Mouse (Mus musculus): ENCODE measurements around the gene Map2k3. TPM values are rescaled to one million over a fixed set of nuclear protein-coding genes. Genes with fewer than 3 reads are reported as not detected.
A peak's percentile ranks its signal among the peaks of the same experiment; 100 is the strongest.
"Not testable (repeated sequence)": the region's sequence is repeated elsewhere in the genome, so short reads cannot be mapped to it uniquely, and the experiment has no call there.

Gene Map2k3
- polyA plus RNA-seq (2016; fragmentation: Nextera tagmentation; extraction: Ambion mirVana), result 67.0 and 73.2 TPM in 2 replicates

- peak; percentile 91 for DNase-seq (ENCODE audit: extremely low spot score, low spot score)
- Histone ChIP-seq H3K27ac (peak within 1 kb of the TSS; percentile 86), H3K27me3 (ENCODE audit: poor library complexity, severe bottlenecking) (peaks cover 9% of the 10 kb centered on the region; the same call in 1 of the 2 replicates), H3K36me3 (replicated peaks) (peaks cover 18% of the 10 kb centered on the region), H3K9me3 (no peaks in the 10 kb centered on the region), H3K4me1 (peaks cover 59% of the 10 kb centered on the region), H3K4me3 (peak within 1 kb of the TSS; percentile 70)
- under 1% methylated on average over 59 of the region's 59 CpGs for WGBS
These were observed at the start of gene Map2k3 for GRCm38 (mm10) chr11:60931869-60932481. Gene Map2k3, plus strand, starts transcription at chr11:60932033.

- Histone ChIP-seq H3K4me1 (peaks cover 19% of the 10 kb centered on the region), H3K27ac (no peak overlapping the region), H3K9me3 (no peaks in the 10 kb centered on the region), H3K4me3 (no peak overlapping the region), H3K36me3 (replicated peaks) (0 out of 2 replicates have a peak, but pooled peaks cover 2% of the 10 kb centered on the region), H3K27me3 (ENCODE audit: poor library complexity, severe bottlenecking) (no peaks in the 10 kb centered on the region)
- 86% methylated on average over 3 of the region's 3 CpGs for WGBS
- no peak for DNase-seq (ENCODE audit: extremely low spot score, low spot score)
These were observed 49.4 kb upstream of the Map2k3 start for GRCm38 (mm10) chr11:60882386-60882785.

GRCm38 (mm10) chr11:60886986-60887385 is 44.8 kb upstream of the Map2k3 start:
- H3K4me3 ChIP-seq; H3K27ac ChIP-seq; DNase-seq (ENCODE audit: extremely low spot score, low spot score); H3K36me3 ChIP-seq (replicated peaks); H3K9me3 ChIP-seq; H3K27me3 ChIP-seq (ENCODE audit: poor library complexity, severe bottlenecking); H3K4me1 ChIP-seq: not testable (repeated sequence)
- 76% methylated on average over 3 of the region's 3 CpGs for WGBS

- 72% methylated on average over 2 of the region's 2 CpGs for WGBS
These were observed 42.0 kb upstream of the Map2k3 start for GRCm38 (mm10) chr11:60889861-60890260.

GRCm38 (mm10) chr11:60890286-60890685 is 41.5 kb upstream of the Map2k3 start:
- H3K4me1 ChIP-seq, result peaks cover 5% of the 10 kb centered on the region; the same call in 1 of the 2 replicates
- no peaks in the 10 kb centered on the region for H3K36me3 ChIP-seq (replicated peaks)
- H3K27me3 ChIP-seq (ENCODE audit: poor library complexity, severe bottlenecking), result no peaks in the 10 kb centered on the region
- H3K9me3 ChIP-seq, result no peaks in the 10 kb centered on the region
- 64% methylated on average over 6 of the region's 6 CpGs for WGBS
- no peak for DNase-seq (ENCODE audit: extremely low spot score, low spot score)
- no peak overlapping the region for H3K27ac ChIP-seq
- no peak overlapping the region for H3K4me3 ChIP-seq

More at GRCm38 (mm10) chr11:60889861-60890260, 42.0 kb upstream of the Map2k3 start:
- no peak overlapping the region for H3K4me3 ChIP-seq
- no peaks in the 10 kb centered on the region for H3K27me3 ChIP-seq (ENCODE audit: poor library complexity, severe bottlenecking)
- no peak overlapping the region for H3K27ac ChIP-seq
- H3K4me1 ChIP-seq, result peaks cover 5% of the 10 kb centered on the region; the same call in 1 of the 2 replicates
- DNase-seq (ENCODE audit: extremely low spot score, low spot score), result no peak
- no peaks in the 10 kb centered on the region for H3K9me3 ChIP-seq
- no peaks in the 10 kb centered on the region for H3K36me3 ChIP-seq (replicated peaks)

GRCm38 (mm10) chr11:60890744-60891143 is 41.1 kb upstream of the Map2k3 start:
- 67% methylated on average over 3 of the region's 3 CpGs for WGBS
- Histone ChIP-seq H3K4me3 (no peak overlapping the region), H3K4me1 (peaks cover 9% of the 10 kb centered on the region), H3K9me3 (no peaks in the 10 kb centered on the region), H3K27me3 (ENCODE audit: poor library complexity, severe bottlenecking) (no peaks in the 10 kb centered on the region), H3K27ac (no peak overlapping the region), H3K36me3 (replicated peaks) (no peaks in the 10 kb centered on the region)
- DNase-seq (ENCODE audit: extremely low spot score, low spot score), result no peak

- 31% methylated on average over 4 of the region's 4 CpGs for WGBS
- Histone ChIP-seq H3K36me3 (replicated peaks) (no peaks in the 10 kb centered on the region), H3K9me3 (no peaks in the 10 kb centered on the region), H3K4me1 (peaks cover 21% of the 10 kb centered on the region), H3K4me3 (no peak overlapping the region), H3K27me3 (ENCODE audit: poor library complexity, severe bottlenecking) (peaks cover 6% of the 10 kb centered on the region; the same call in 1 of the 2 replicates), H3K27ac (no peak overlapping the region)
- no peak for DNase-seq (ENCODE audit: extremely low spot score, low spot score)
These were observed 35.9 kb upstream of the Map2k3 start for GRCm38 (mm10) chr11:60895915-60896314.

GRCm38 (mm10) chr11:60902001-60902400 is 29.8 kb upstream of the Map2k3 start:
- H3K36me3 ChIP-seq (replicated peaks), result peaks cover 42% of the 10 kb centered on the region
- H3K4me1 ChIP-seq, result peaks cover 5% of the 10 kb centered on the region; the same call in 1 of the 2 replicates
- no peak overlapping the region for H3K27ac ChIP-seq
- no peaks in the 10 kb centered on the region for H3K9me3 ChIP-seq
- 85% methylated on average over 7 of the region's 7 CpGs for WGBS
- peaks cover 4% of the 10 kb centered on the region; the same call in 1 of the 2 replicates for H3K27me3 ChIP-seq (ENCODE audit: poor library complexity, severe bottlenecking)
- H3K4me3 ChIP-seq, result no peak overlapping the region
- DNase-seq (ENCODE audit: extremely low spot score, low spot score), result no peak

- no peaks in the 10 kb centered on the region for H3K27me3 ChIP-seq (ENCODE audit: poor library complexity, severe bottlenecking)
- no peak overlapping the region for H3K4me3 ChIP-seq
- 77% methylated on average over 4 of the region's 4 CpGs for WGBS
- DNase-seq (ENCODE audit: extremely low spot score, low spot score), result no peak
- H3K36me3 ChIP-seq (replicated peaks), result peaks cover 42% of the 10 kb centered on the region
- no peak overlapping the region for H3K27ac ChIP-seq
- no peaks in the 10 kb centered on the region for H3K9me3 ChIP-seq
- no peaks in the 10 kb centered on the region for H3K4me1 ChIP-seq
These were observed 29.3 kb upstream of the Map2k3 start for GRCm38 (mm10) chr11:60902486-60902885.

- Histone ChIP-seq H3K27me3 (ENCODE audit: poor library complexity, severe bottlenecking) (no peaks in the 10 kb centered on the region), H3K4me1 (no peaks in the 10 kb centered on the region), H3K36me3 (replicated peaks) (peaks cover 42% of the 10 kb centered on the region), H3K27ac (no peak overlapping the region), H3K4me3 (no peak overlapping the region), H3K9me3 (no peaks in the 10 kb centered on the region)
- DNase-seq (ENCODE audit: extremely low spot score, low spot score), result no peak
- 89% methylated on average over 6 of the region's 6 CpGs for WGBS
These were observed 28.2 kb upstream of the Map2k3 start for GRCm38 (mm10) chr11:60903661-60904061.

GRCm38 (mm10) chr11:60905407-60906120 is 26.3 kb upstream of the Map2k3 start:
- Histone ChIP-seq H3K9me3 (no peaks in the 10 kb centered on the region), H3K4me1 (no peaks in the 10 kb centered on the region), H3K27me3 (ENCODE audit: poor library complexity, severe bottlenecking) (no peaks in the 10 kb centered on the region), H3K27ac (no peak overlapping the region), H3K4me3 (no peak overlapping the region), H3K36me3 (replicated peaks) (peaks cover 42% of the 10 kb centered on the region)
- WGBS, result 91% methylated on average over 10 of the region's 10 CpGs
- peak; percentile 12 for DNase-seq (ENCODE audit: extremely low spot score, low spot score)

- no peak for DNase-seq (ENCODE audit: extremely low spot score, low spot score)
These were observed 25.4 kb upstream of the Map2k3 start for GRCm38 (mm10) chr11:60906449-60906848.

GRCm38 (mm10) chr11:60908073-60908472 is 23.8 kb upstream of the Map2k3 start:
- DNase-seq (ENCODE audit: extremely low spot score, low spot score), result no peak
- peaks cover 38% of the 10 kb centered on the region for H3K36me3 ChIP-seq (replicated peaks)
- WGBS, result 78% methylated on average over 3 of the region's 3 CpGs
- no peaks in the 10 kb centered on the region for H3K9me3 ChIP-seq
- H3K4me3 ChIP-seq, result no peak overlapping the region
- H3K27me3 ChIP-seq (ENCODE audit: poor library complexity, severe bottlenecking), result no peaks in the 10 kb centered on the region
- H3K4me1 ChIP-seq, result peaks cover 18% of the 10 kb centered on the region
- no peak overlapping the region for H3K27ac ChIP-seq

More at GRCm38 (mm10) chr11:60906449-60906848, 25.4 kb upstream of the Map2k3 start:
- Histone ChIP-seq H3K4me3 (no peak overlapping the region), H3K27ac (no peak overlapping the region), H3K27me3 (ENCODE audit: poor library complexity, severe bottlenecking) (no peaks in the 10 kb centered on the region), H3K9me3 (no peaks in the 10 kb centered on the region), H3K4me1 (peaks cover 2% of the 10 kb centered on the region), H3K36me3 (replicated peaks) (peaks cover 42% of the 10 kb centered on the region)
- 89% methylated on average over 4 of the region's 4 CpGs for WGBS

All from forebrain, embryonic 10.5 days (tissue).